Mouse (Mus musculus): ENCODE results near the gene Plscr3. TPM values are rescaled to one million over a fixed set of nuclear protein-coding genes. Genes with fewer than 3 reads are reported as not detected.

Plscr3 gene
- polyA plus RNA-seq, 1 experiment from 2014 or later: 39.8 TPM

GRCm38 (mm10) chr11:69818871-69819270 lies 27.3 kb upstream of the Plscr3 start:
- Histone ChIP-seq H3K36me3 (replicated peaks; ENCODE audit: control insufficient read depth, insufficient read depth) (peaks cover 4% of the 10 kb centered on the region), H3K27ac (no peak overlapping the region), H3K4me3 (replicated peaks; ENCODE audit: low read length) (no peak overlapping the region), H3K9me3 (ENCODE audit: control insufficient read depth, low read length) (no peaks in the 10 kb centered on the region), H3K4me2 (replicated peaks) (no peak overlapping the region), H3K27me3 (ENCODE audit: control insufficient read depth, insufficient read depth, low read length) (no peaks in the 10 kb centered on the region), H3K9ac (no peak overlapping the region), H3K4me1 (replicated peaks; ENCODE audit: control insufficient read depth, insufficient read depth, low read length) (no peaks in the 10 kb centered on the region)
- DNase-seq (ENCODE audit: low spot score) (no peak), ATAC-seq (ENCODE audit: low FRiP score) (no peak)
- WGBS: 93% methylated on average over 8 of the region's 8 CpGs

- Histone ChIP-seq H3K4me2 (replicated peaks) (no peak within 1 kb of the TSS), H3K27ac (no peak within 1 kb of the TSS), H3K9ac (no peak within 1 kb of the TSS), H3K4me1 (replicated peaks; ENCODE audit: control insufficient read depth, insufficient read depth, low read length) (no peaks in the 10 kb centered on the region), H3K4me3 (replicated peaks; ENCODE audit: low read length) (no peak within 1 kb of the TSS), H3K36me3 (replicated peaks; ENCODE audit: control insufficient read depth, insufficient read depth) (peaks cover 36% of the 10 kb centered on the region), H3K9me3 (ENCODE audit: control insufficient read depth, low read length) (no peaks in the 10 kb centered on the region), H3K27me3 (ENCODE audit: control insufficient read depth, insufficient read depth, low read length) (no peaks in the 10 kb centered on the region)
- 84% methylated on average over 3 of the region's 3 CpGs for WGBS
- ATAC-seq (ENCODE audit: low FRiP score): no peak
- no peak for DNase-seq (ENCODE audit: low spot score)
Measured at GRCm38 (mm10) chr11:69822080-69822479, 24.1 kb upstream of the Plscr3 start, which contains the start of gene Spem1. Gene Spem1 (minus strand): TSS chr11:69822180.

- DNase-seq (ENCODE audit: low spot score) (no peak), ATAC-seq (ENCODE audit: low FRiP score) (no peak)
- H3K4me3 ChIP-seq (replicated peaks; ENCODE audit: low read length): no peak overlapping the region
- H3K9me3 ChIP-seq (ENCODE audit: control insufficient read depth, low read length): no peaks in the 10 kb centered on the region
- H3K36me3 ChIP-seq (replicated peaks; ENCODE audit: control insufficient read depth, insufficient read depth): peaks cover 49% of the 10 kb centered on the region
- H3K27me3 ChIP-seq (ENCODE audit: control insufficient read depth, insufficient read depth, low read length): no peaks in the 10 kb centered on the region
- H3K4me1 ChIP-seq (replicated peaks; ENCODE audit: control insufficient read depth, insufficient read depth, low read length): no peaks in the 10 kb centered on the region
- H3K9ac ChIP-seq: no peak overlapping the region
- WGBS: 69% methylated on average over 2 of the region's 2 CpGs
- H3K27ac ChIP-seq: no peak overlapping the region
- no peak overlapping the region for H3K4me2 ChIP-seq (replicated peaks)
Measured at GRCm38 (mm10) chr11:69823456-69823855, 22.7 kb upstream of the Plscr3 start.

GRCm38 (mm10) chr11:69828832-69829231 lies 17.3 kb upstream of the Plscr3 start:
- Histone ChIP-seq H3K27ac (no peak overlapping the region), H3K27me3 (ENCODE audit: control insufficient read depth, insufficient read depth, low read length) (no peaks in the 10 kb centered on the region), H3K9ac (no peak overlapping the region), H3K4me1 (replicated peaks; ENCODE audit: control insufficient read depth, insufficient read depth, low read length) (peaks cover 3% of the 10 kb centered on the region), H3K9me3 (ENCODE audit: control insufficient read depth, low read length) (no peaks in the 10 kb centered on the region), H3K36me3 (replicated peaks; ENCODE audit: control insufficient read depth, insufficient read depth) (peaks cover 95% of the 10 kb centered on the region), H3K4me3 (replicated peaks; ENCODE audit: low read length) (no peak overlapping the region), H3K4me2 (replicated peaks) (no peak overlapping the region)
- 55% methylated on average over 5 of the region's 5 CpGs for WGBS
- no peak for ATAC-seq (ENCODE audit: low FRiP score)
- no peak for DNase-seq (ENCODE audit: low spot score)

- peak overlapping the region; percentile 95 for H3K4me3 ChIP-seq (replicated peaks; ENCODE audit: low read length)
- H3K4me2 ChIP-seq (replicated peaks): peak overlapping the region; percentile 99
- WGBS: 45% methylated on average over 8 of the region's 8 CpGs
- H3K9me3 ChIP-seq (ENCODE audit: control insufficient read depth, low read length): no peaks in the 10 kb centered on the region
- H3K27ac ChIP-seq: no peak overlapping the region
- ATAC-seq (ENCODE audit: low FRiP score) (no peak), DNase-seq (ENCODE audit: low spot score) (no peak)
- peaks cover 49% of the 10 kb centered on the region for H3K36me3 ChIP-seq (replicated peaks; ENCODE audit: control insufficient read depth, insufficient read depth)
- H3K9ac ChIP-seq: peak overlapping the region; percentile 98
- no peaks in the 10 kb centered on the region for H3K27me3 ChIP-seq (ENCODE audit: control insufficient read depth, insufficient read depth, low read length)
- H3K4me1 ChIP-seq (replicated peaks; ENCODE audit: control insufficient read depth, insufficient read depth, low read length): peaks cover 26% of the 10 kb centered on the region
Measured at GRCm38 (mm10) chr11:69833554-69833953, 12.6 kb upstream of the Plscr3 start.

GRCm38 (mm10) chr11:69834001-69834549 lies 12.1 kb upstream of the Plscr3 start:
- H3K4me1 ChIP-seq (replicated peaks; ENCODE audit: control insufficient read depth, insufficient read depth, low read length): peaks cover 31% of the 10 kb centered on the region
- H3K9ac ChIP-seq: peak overlapping the region; percentile 98
- peak overlapping the region; percentile 99 for H3K4me2 ChIP-seq (replicated peaks)
- no peak for DNase-seq (ENCODE audit: low spot score)
- peak overlapping the region; percentile 95 for H3K4me3 ChIP-seq (replicated peaks; ENCODE audit: low read length)
- WGBS: 6% methylated on average over 37 of the region's 48 CpGs
- peak overlapping the region; percentile 38; the same call in 1 of the 2 replicates for H3K27ac ChIP-seq
- H3K36me3 ChIP-seq (replicated peaks; ENCODE audit: control insufficient read depth, insufficient read depth): peaks cover 44% of the 10 kb centered on the region
- no peaks in the 10 kb centered on the region for H3K27me3 ChIP-seq (ENCODE audit: control insufficient read depth, insufficient read depth, low read length)
- H3K9me3 ChIP-seq (ENCODE audit: control insufficient read depth, low read length): no peaks in the 10 kb centered on the region
- no peak for ATAC-seq (ENCODE audit: low FRiP score)

GRCm38 (mm10) chr11:69835326-69835965 lies 10.7 kb upstream of the Plscr3 start:
- H3K27ac ChIP-seq: peak overlapping the region; percentile 98
- peaks cover 34% of the 10 kb centered on the region for H3K36me3 ChIP-seq (replicated peaks; ENCODE audit: control insufficient read depth, insufficient read depth)
- no peak for DNase-seq (ENCODE audit: low spot score)
- H3K9ac ChIP-seq: peak overlapping the region; percentile 98
- peak overlapping the region; percentile 99 for H3K4me2 ChIP-seq (replicated peaks)
- no peaks in the 10 kb centered on the region for H3K9me3 ChIP-seq (ENCODE audit: control insufficient read depth, low read length)
- WGBS: under 1% methylated on average over 9 of the region's 9 CpGs
- peaks cover 35% of the 10 kb centered on the region for H3K4me1 ChIP-seq (replicated peaks; ENCODE audit: control insufficient read depth, insufficient read depth, low read length)
- no peak for ATAC-seq (ENCODE audit: low FRiP score)
- peak overlapping the region; percentile 95 for H3K4me3 ChIP-seq (replicated peaks; ENCODE audit: low read length)
- no peaks in the 10 kb centered on the region for H3K27me3 ChIP-seq (ENCODE audit: control insufficient read depth, insufficient read depth, low read length)

GRCm38 (mm10) chr11:69835966-69836335 lies 10.2 kb upstream of the Plscr3 start:
- peak overlapping the region; percentile 95 for H3K4me3 ChIP-seq (replicated peaks; ENCODE audit: low read length)
- H3K27me3 ChIP-seq (ENCODE audit: control insufficient read depth, insufficient read depth, low read length): no peaks in the 10 kb centered on the region
- H3K9me3 ChIP-seq (ENCODE audit: control insufficient read depth, low read length): no peaks in the 10 kb centered on the region
- H3K36me3 ChIP-seq (replicated peaks; ENCODE audit: control insufficient read depth, insufficient read depth): peaks cover 29% of the 10 kb centered on the region
- DNase-seq (ENCODE audit: low spot score): no peak
- 0% methylated on average over 4 of the region's 4 CpGs for WGBS
- H3K4me2 ChIP-seq (replicated peaks): peak overlapping the region; percentile 99
- H3K27ac ChIP-seq: peak overlapping the region; percentile 98
- ATAC-seq (ENCODE audit: low FRiP score): no peak
- H3K9ac ChIP-seq: peak overlapping the region; percentile 98
- H3K4me1 ChIP-seq (replicated peaks; ENCODE audit: control insufficient read depth, insufficient read depth, low read length): peaks cover 35% of the 10 kb centered on the region

- Histone ChIP-seq H3K9me3 (ENCODE audit: control insufficient read depth, low read length) (no peaks in the 10 kb centered on the region), H3K9ac (peak overlapping the region; percentile 98), H3K4me2 (replicated peaks) (peak overlapping the region; percentile 99), H3K27me3 (ENCODE audit: control insufficient read depth, insufficient read depth, low read length) (no peaks in the 10 kb centered on the region), H3K4me3 (replicated peaks; ENCODE audit: low read length) (peak overlapping the region; percentile 95), H3K27ac (peak overlapping the region; percentile 98), H3K4me1 (replicated peaks; ENCODE audit: control insufficient read depth, insufficient read depth, low read length) (peaks cover 35% of the 10 kb centered on the region), H3K36me3 (replicated peaks; ENCODE audit: control insufficient read depth, insufficient read depth) (peaks cover 21% of the 10 kb centered on the region)
- DNase-seq (ENCODE audit: low spot score) (peak; percentile 50), ATAC-seq (ENCODE audit: low FRiP score) (no peak)
- under 1% methylated on average over 47 of the region's 52 CpGs for WGBS
Measured at GRCm38 (mm10) chr11:69836703-69837576, 9.2 kb upstream of the Plscr3 start.
